Mouse (Mus musculus) heart, adult 2 months (tissue): ENCODE data around the gene Rbak.

Experiments
- CTCF ChIP-seq: fragments of 200-600 bp; IDR thresholded peaks from 2 replicates; pipeline ENCODE4 v1.8.1; 2022; ENCODE audit warnings: antibody characterized with exemption, mild to moderate bottlenecking, moderate library complexity
- POLR2A ChIP-seq: fragments of 200-500 bp; IDR thresholded peaks from 2 replicates; pipeline ENCODE4 v1.6.1; 2011; ENCODE audit warnings: mild to moderate bottlenecking, low read depth, low read length, control low read depth; ENCODE audit not compliant: insufficient read depth

- TF ChIP-seq CTCF = no peak
- TF ChIP-seq POLR2A = no peak
Measured at GRCm38 (mm10) chr5:143192806-143193205, 12.2 kb upstream of the Rbak start.
